Mouse (Mus musculus) lung, adult 2 months (tissue): ENCODE data around the gene Gm11060.

Experiments
- CTCF ChIP-seq: fragments of 200-500 bp; IDR thresholded peaks from 2 replicates; pipeline ENCODE4 v1.5.1; 2011; ENCODE audit warnings: mild to moderate bottlenecking, low read length, control low read depth; ENCODE audit not compliant: insufficient read depth
- POLR2A ChIP-seq: fragments of 200-500 bp; IDR thresholded peaks from 2 replicates; pipeline ENCODE4 v1.6.1; 2011; ENCODE audit warnings: low read depth, mild to moderate bottlenecking, control low read depth, low read length, borderline replicate concordance; ENCODE audit errors: extremely low read depth

GRCm38 (mm10) chr2:105125641-105126040, 33.8 kb downstream of the Gm11060 start:
- no peak for TF ChIP-seq POLR2A
- TF ChIP-seq CTCF: no peak
